Mouse (Mus musculus): ENCODE measurements around the gene Gm21833.
"Not testable (repeated sequence)": the region's sequence is repeated elsewhere in the genome, so short reads cannot be mapped to it uniquely, and the experiment has no call there.

Gm21833 gene

DNA sequence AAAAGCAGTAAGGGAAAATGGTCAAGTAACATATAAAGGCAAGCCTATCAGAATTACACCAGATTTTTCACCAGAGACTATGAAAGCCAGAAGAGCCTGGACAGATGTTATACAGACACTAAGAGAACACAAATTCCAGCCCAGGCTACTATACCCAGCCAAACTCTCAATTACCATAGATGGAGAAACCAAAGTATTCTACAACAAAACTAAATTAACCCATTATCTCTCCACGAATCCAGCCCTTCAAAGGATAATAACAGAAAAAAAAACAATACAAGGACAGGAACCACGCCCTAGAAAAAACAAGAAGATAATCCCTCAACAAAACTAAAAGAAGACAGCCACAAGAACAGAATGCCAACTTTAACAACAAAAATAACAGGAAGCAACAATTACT lies at the start of gene Gm21833:
TSS of gene Gm21833 (plus strand) at position 301 of the 400 bp plus-strand sequence.
- DNase-seq (ENCODE audit: low read depth, low spot score) = not testable (repeated sequence)

DNA sequence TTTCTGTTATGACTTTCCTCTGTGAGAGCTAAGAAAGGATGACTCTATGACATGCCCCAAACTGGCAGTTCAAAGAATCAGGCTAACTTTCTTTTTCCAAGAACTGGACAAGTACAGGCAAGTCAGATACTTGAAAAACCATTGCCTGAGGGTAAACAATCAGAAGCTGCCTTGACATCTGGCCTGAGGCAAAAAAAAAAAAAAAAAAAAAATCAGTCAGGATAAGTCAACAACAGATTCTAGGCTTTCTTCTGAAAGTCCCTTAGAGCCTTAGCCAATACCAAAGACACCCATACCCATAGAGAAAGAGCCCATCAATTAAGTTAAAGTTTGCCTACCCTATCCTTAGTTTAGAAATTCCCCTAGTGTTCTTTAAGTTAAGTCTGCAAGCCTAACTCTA lies 38.7 kb upstream of the Gm21833 start:
- DNase-seq (ENCODE audit: low read depth, low spot score) = no peak

DNA sequence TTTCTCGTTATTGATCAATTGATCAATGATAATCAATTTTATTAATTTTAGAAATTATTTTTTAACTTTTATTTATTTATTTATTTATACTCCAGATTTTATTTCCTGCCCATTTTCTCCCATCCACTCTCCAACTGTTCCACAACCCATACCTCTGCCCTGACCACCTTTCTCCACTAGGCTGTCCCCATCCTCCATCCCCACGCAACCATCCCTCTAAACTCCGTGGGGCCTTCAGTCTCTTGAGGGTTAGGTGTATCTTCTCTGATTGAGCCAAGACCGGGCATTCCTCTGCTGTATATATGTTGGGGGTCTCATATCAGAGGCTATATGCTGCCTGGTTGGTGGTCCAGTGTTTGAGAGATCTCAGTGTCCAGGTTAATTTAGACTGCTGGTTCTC lies 31.7 kb upstream of the Gm21833 start:
- DNase-seq (ENCODE audit: low read depth, low spot score) = no peak

DNA sequence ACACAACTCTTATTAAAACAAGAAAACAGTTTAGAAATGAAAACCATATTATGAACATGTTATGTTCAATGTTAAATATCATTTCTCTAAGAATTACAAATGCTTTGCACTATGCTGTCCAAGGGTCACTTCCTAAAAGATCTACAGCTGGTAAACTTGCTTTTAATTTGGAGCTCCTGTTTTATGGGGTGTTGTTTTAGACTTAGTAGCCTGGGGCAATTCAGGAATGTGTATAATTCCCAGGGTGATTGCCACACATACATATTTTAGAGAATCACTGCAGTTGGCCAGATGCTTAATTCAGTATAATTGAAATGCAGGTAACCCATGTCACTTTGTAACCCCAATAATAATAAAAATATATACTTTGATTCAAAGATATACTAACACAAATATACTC lies 12.9 kb upstream of the Gm21833 start:
- DNase-seq (ENCODE audit: low read depth, low spot score) = no peak

DNA sequence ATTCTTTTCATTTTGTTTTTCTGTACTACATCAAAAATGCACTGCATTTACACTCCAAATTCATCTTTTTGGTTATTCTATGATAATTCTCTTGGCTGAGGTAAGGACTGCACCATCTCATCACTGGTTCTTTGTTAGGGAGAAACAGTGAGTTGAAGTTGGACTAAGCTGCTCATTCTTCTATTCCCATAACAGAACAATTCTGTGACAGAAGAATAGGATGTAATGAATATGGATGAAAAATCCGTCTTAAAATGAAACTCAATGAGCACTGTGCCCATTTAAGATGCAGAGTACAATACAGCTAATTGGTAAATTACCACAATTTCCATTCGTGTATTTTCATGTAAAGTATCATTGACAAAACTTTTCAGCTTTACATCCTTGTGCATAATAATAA lies 11.6 kb upstream of the Gm21833 start:
- no peak for DNase-seq (ENCODE audit: low read depth, low spot score)

DNA sequence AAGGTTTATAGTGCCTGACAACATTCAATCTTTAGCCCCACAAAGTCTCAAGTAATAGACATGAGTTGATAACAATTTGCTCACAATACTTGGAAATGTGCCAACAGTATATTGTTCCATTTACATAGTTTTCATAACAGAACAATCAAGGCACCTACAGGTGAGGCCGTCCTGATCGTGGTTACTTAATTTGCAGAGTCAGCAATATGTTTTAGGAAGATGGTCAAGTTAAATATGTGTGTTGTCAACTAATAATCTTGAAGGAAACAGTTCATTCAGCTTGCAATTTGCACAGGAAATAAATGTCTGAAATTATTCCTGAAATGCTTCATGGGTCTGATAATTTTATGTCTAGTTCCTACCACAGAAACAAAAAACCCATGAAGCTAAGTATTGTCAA lies 27.6 kb downstream of the Gm21833 start:
- DNase-seq (ENCODE audit: low read depth, low spot score) = no peak

DNA sequence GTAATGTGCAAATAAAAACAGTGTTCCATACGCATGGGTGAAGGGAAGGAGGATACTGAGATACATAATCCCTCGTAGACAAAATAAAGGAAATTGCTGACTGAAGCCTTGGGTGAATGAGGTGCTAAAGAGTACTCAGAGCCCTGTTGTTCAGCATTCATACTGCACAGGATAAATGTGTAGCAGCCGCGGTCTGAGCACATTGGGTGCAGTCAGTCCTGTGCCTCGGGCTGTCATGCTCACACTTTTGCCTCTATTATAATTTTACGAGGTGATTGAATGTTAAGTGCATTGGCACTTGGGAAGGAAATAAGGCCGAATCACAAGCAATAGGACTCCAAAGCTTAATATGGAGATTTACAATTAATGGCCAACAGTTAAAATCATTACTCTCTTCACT lies 36.4 kb downstream of the Gm21833 start:
- DNase-seq (ENCODE audit: low read depth, low spot score) = no peak
